Mouse (Mus musculus): Measurements from ENCODE around the gene Cnot1.

- TF ChIP-seq CTCF (IDR thresholded peaks at IDR 0.05; ENCODE audit: insufficient read depth, low read depth, low read length) (no peak), POLR2A (IDR thresholded peaks at IDR 0.05; ENCODE audit: insufficient read depth, low read depth, low read length) (no peak)
Measured at GRCm38 (mm10) chr8:95700282-95700681, 107.0 kb downstream of the Cnot1 start.

Measured in olfactory bulb, adult 2 months (tissue).